Mouse (Mus musculus): Measurements from ENCODE around the gene Zfp367. TPM values are rescaled to one million over a fixed set of nuclear protein-coding genes. Genes with fewer than 3 reads are reported as not detected.

Gene Zfp367
- polyA plus RNA-seq, 1 experiment: 7.1 TPM

- Histone ChIP-seq H3K4me3 (ENCODE audit: insufficient read depth, poor library complexity, severe bottlenecking) (no peak overlapping the region), H3K36me3 (ENCODE audit: control insufficient read depth, insufficient read depth) (no peaks in the 10 kb centered on the region), H3K27me3 (ENCODE audit: control insufficient read depth, insufficient read depth, insufficient read length) (no peaks in the 10 kb centered on the region), H3K79me3 (ENCODE audit: low read depth) (no peaks in the 10 kb centered on the region), H3K79me2 (ENCODE audit: control insufficient read depth, insufficient read depth) (no peaks in the 10 kb centered on the region), H3ac (ENCODE audit: control insufficient read depth, insufficient read length, low read depth) (no peak overlapping the region)
- no peak for TF ChIP-seq MYOD1 (IDR thresholded peaks at IDR 0.05; ENCODE audit: control insufficient read depth, insufficient read length, low read depth)
- TF ChIP-seq MYOG (IDR thresholded peaks at IDR 0.05; ENCODE audit: control insufficient read depth, extremely low read depth, insufficient read length): no peak
- TF ChIP-seq FOSL1 (IDR thresholded peaks at IDR 0.05; ENCODE audit: insufficient read depth, low read length, poor library complexity, severe bottlenecking): no peak
Observed at GRCm38 (mm10) chr13:64090278-64090677, 62.7 kb downstream of the Zfp367 start.

- no peaks in the 10 kb centered on the region for H3K79me3 ChIP-seq (ENCODE audit: low read depth)
- H3K27me3 ChIP-seq (ENCODE audit: control insufficient read depth, insufficient read depth, insufficient read length): no peaks in the 10 kb centered on the region
- H3K36me3 ChIP-seq (ENCODE audit: control insufficient read depth, insufficient read depth): no peaks in the 10 kb centered on the region
- H3ac ChIP-seq (ENCODE audit: control insufficient read depth, insufficient read length, low read depth): no peak within 1 kb of the TSS
- H3K4me3 ChIP-seq (ENCODE audit: insufficient read depth, poor library complexity, severe bottlenecking): no peak within 1 kb of the TSS
- TF ChIP-seq MYOD1 (IDR thresholded peaks at IDR 0.05; ENCODE audit: control insufficient read depth, insufficient read length, low read depth) (no peak), MYOG (IDR thresholded peaks at IDR 0.05; ENCODE audit: control insufficient read depth, extremely low read depth, insufficient read length) (no peak), FOSL1 (IDR thresholded peaks at IDR 0.05; ENCODE audit: insufficient read depth, low read length, poor library complexity, severe bottlenecking) (no peak), CEBPB (IDR thresholded peaks at IDR 0.05; ENCODE audit: low read depth) (no peak), USF1 (IDR thresholded peaks at IDR 0.05; ENCODE audit: low read depth) (no peak), MAX (IDR thresholded peaks at IDR 0.05) (no peak), CTCF (IDR thresholded peaks at IDR 0.05; ENCODE audit: control insufficient read depth, insufficient read depth, insufficient read length) (no peak)
- H3K79me2 ChIP-seq (ENCODE audit: control insufficient read depth, insufficient read depth): no peaks in the 10 kb centered on the region
Observed at GRCm38 (mm10) chr13:64089130-64089529, 63.9 kb downstream of the Zfp367 start, which contains the start of gene Hsd17b3. Hsd17b3 (minus strand) TSS chr13:64089230.

GRCm38 (mm10) chr13:64088057-64088456 lies 64.9 kb downstream of the Zfp367 start:
- Histone ChIP-seq H3K79me3 (ENCODE audit: low read depth) (no peaks in the 10 kb centered on the region), H3K4me3 (ENCODE audit: insufficient read depth, poor library complexity, severe bottlenecking) (no peak overlapping the region), H3ac (ENCODE audit: control insufficient read depth, insufficient read length, low read depth) (no peak overlapping the region), H3K79me2 (ENCODE audit: control insufficient read depth, insufficient read depth) (no peaks in the 10 kb centered on the region), H3K27me3 (ENCODE audit: control insufficient read depth, insufficient read depth, insufficient read length) (no peaks in the 10 kb centered on the region), H3K36me3 (ENCODE audit: control insufficient read depth, insufficient read depth) (no peaks in the 10 kb centered on the region)
- TF ChIP-seq USF1 (IDR thresholded peaks at IDR 0.05; ENCODE audit: low read depth): no peak
- no peak for TF ChIP-seq MYOD1 (IDR thresholded peaks at IDR 0.05; ENCODE audit: control insufficient read depth, insufficient read length, low read depth)
- TF ChIP-seq MAX (IDR thresholded peaks at IDR 0.05): no peak
- TF ChIP-seq MYOG (IDR thresholded peaks at IDR 0.05; ENCODE audit: control insufficient read depth, extremely low read depth, insufficient read length): no peak
- TF ChIP-seq FOSL1 (IDR thresholded peaks at IDR 0.05; ENCODE audit: insufficient read depth, low read length, poor library complexity, severe bottlenecking): no peak
- no peak for TF ChIP-seq CTCF (IDR thresholded peaks at IDR 0.05; ENCODE audit: control insufficient read depth, insufficient read depth, insufficient read length)
- TF ChIP-seq CEBPB (IDR thresholded peaks at IDR 0.05; ENCODE audit: low read depth): no peak

GRCm38 (mm10) chr13:64086036-64086435 lies 67.0 kb downstream of the Zfp367 start:
- Histone ChIP-seq H3ac (ENCODE audit: control insufficient read depth, insufficient read length, low read depth) (no peak overlapping the region), H3K79me2 (ENCODE audit: control insufficient read depth, insufficient read depth) (no peaks in the 10 kb centered on the region), H3K36me3 (ENCODE audit: control insufficient read depth, insufficient read depth) (no peaks in the 10 kb centered on the region), H3K4me3 (ENCODE audit: insufficient read depth, poor library complexity, severe bottlenecking) (no peak overlapping the region), H3K27me3 (ENCODE audit: control insufficient read depth, insufficient read depth, insufficient read length) (no peaks in the 10 kb centered on the region), H3K79me3 (ENCODE audit: low read depth) (no peaks in the 10 kb centered on the region)
- TF ChIP-seq USF1 (IDR thresholded peaks at IDR 0.05; ENCODE audit: low read depth) (no peak), MYOG (IDR thresholded peaks at IDR 0.05; ENCODE audit: control insufficient read depth, extremely low read depth, insufficient read length) (no peak), FOSL1 (IDR thresholded peaks at IDR 0.05; ENCODE audit: insufficient read depth, low read length, poor library complexity, severe bottlenecking) (no peak), MYOD1 (IDR thresholded peaks at IDR 0.05; ENCODE audit: control insufficient read depth, insufficient read length, low read depth) (no peak), CTCF (IDR thresholded peaks at IDR 0.05; ENCODE audit: control insufficient read depth, insufficient read depth, insufficient read length) (no peak), MAX (IDR thresholded peaks at IDR 0.05) (no peak), CEBPB (IDR thresholded peaks at IDR 0.05; ENCODE audit: low read depth) (no peak)

- no peaks in the 10 kb centered on the region for H3K79me3 ChIP-seq (ENCODE audit: low read depth)
- no peaks in the 10 kb centered on the region for H3K27me3 ChIP-seq (ENCODE audit: control insufficient read depth, insufficient read depth, insufficient read length)
- no peak for TF ChIP-seq FOSL1 (IDR thresholded peaks at IDR 0.05; ENCODE audit: insufficient read depth, low read length, poor library complexity, severe bottlenecking)
- no peak overlapping the region for H3K4me3 ChIP-seq (ENCODE audit: insufficient read depth, poor library complexity, severe bottlenecking)
- no peaks in the 10 kb centered on the region for H3K36me3 ChIP-seq (ENCODE audit: control insufficient read depth, insufficient read depth)
- no peak overlapping the region for H3ac ChIP-seq (ENCODE audit: control insufficient read depth, insufficient read length, low read depth)
- no peaks in the 10 kb centered on the region for H3K79me2 ChIP-seq (ENCODE audit: control insufficient read depth, insufficient read depth)
Observed at GRCm38 (mm10) chr13:64083331-64083730, 69.7 kb downstream of the Zfp367 start.

Other genes starting within 250 kb of the Zfp367 start
- gene Hsd17b3, start 64.0 kb downstream of the Zfp367 start, polyA plus RNA-seq (2012; fragmentation: generic; extraction: Trizol): not detected
- 2.1 TPM for gene Slc35d2, start 23.8 kb downstream of the Zfp367 start, polyA plus RNA-seq (2012; fragmentation: generic; extraction: Trizol)
- 19.1 TPM for gene Habp4, start 8.6 kb upstream of the Zfp367 start, polyA plus RNA-seq (2012; fragmentation: generic; extraction: Trizol)
- gene Cdc14b, start 122.1 kb upstream of the Zfp367 start, polyA plus RNA-seq (2012; fragmentation: generic; extraction: Trizol): 4.7 TPM
- 8.3 TPM for gene Aaed1, start 159.5 kb upstream of the Zfp367 start, polyA plus RNA-seq (2012; fragmentation: generic; extraction: Trizol)
- 462 TPM for gene Ctsl, start 217.7 kb upstream of the Zfp367 start, polyA plus RNA-seq (2012; fragmentation: generic; extraction: Trizol)